Mouse (Mus musculus) MEL (cell line): ENCODE data around the gene Rsad1.

Experiments
- EP300 ChIP-seq, 2 experiments: IDR thresholded peaks; 2 replicates each; pipeline ENCODE4 v1.6.1; 2011; ENCODE audit warnings: improper control_type of control experiment in 2 of 2, low read length in 2 of 2, low read depth in 1 of 2, mild to moderate bottlenecking in 1 of 2
- GATA1 ChIP-seq: IDR thresholded peaks from 2 replicates; pipeline ENCODE4 v1.6.1; 2011; ENCODE audit warnings: low read depth, low read length, improper control_type of control experiment
- HCFC1 ChIP-seq: IDR thresholded peaks from 2 replicates; pipeline ENCODE4 v1.6.1; 2012; ENCODE audit warnings: low read depth, mild to moderate bottlenecking, inconsistent platforms, low read length, improper control_type of control experiment, moderate library complexity
- MYC ChIP-seq: IDR thresholded peaks from 2 replicates; pipeline ENCODE4 v1.6.1; 2011; ENCODE audit warnings: low read depth, mild to moderate bottlenecking, low read length, improper control_type of control experiment, moderate library complexity
- POLR2A ChIP-seq, 2 experiments: IDR thresholded peaks; 2 replicates each; pipeline ENCODE4 v1.6.1; 2011 to 2012; ENCODE audit warnings: low read length in 2 of 2, mild to moderate bottlenecking in 2 of 2, control low read depth in 1 of 2, improper control_type of control experiment in 1 of 2, low read depth in 1 of 2, moderate library complexity in 1 of 2; ENCODE audit not compliant: control insufficient read depth in 1 of 2, insufficient read depth in 1 of 2, poor library complexity in 1 of 2
- POLR2AphosphoS5 ChIP-seq: IDR thresholded peaks from 2 replicates; pipeline ENCODE4 v1.6.1; 2012; ENCODE audit warnings: low read depth, borderline replicate concordance, mild to moderate bottlenecking, inconsistent platforms, low read length, moderate library complexity, mixed read lengths
- SIN3A ChIP-seq: IDR thresholded peaks from 2 replicates; pipeline ENCODE4 v1.6.1; 2012; ENCODE audit warnings: low read length, improper control_type of control experiment, inconsistent platforms
- SMC3 ChIP-seq: IDR thresholded peaks from 2 replicates; pipeline ENCODE4 v1.6.1; 2011; ENCODE audit warnings: low read depth, low read length, improper control_type of control experiment
- TAL1 ChIP-seq: IDR thresholded peaks from 2 replicates; pipeline ENCODE4 v1.6.1; 2012; ENCODE audit warnings: mild to moderate bottlenecking, inconsistent platforms, low read length, moderate library complexity, mixed read lengths
- ZMIZ1 ChIP-seq: IDR thresholded peaks from 2 replicates; pipeline ENCODE4 v1.6.1; 2012; ENCODE audit warnings: low read depth, mild to moderate bottlenecking, inconsistent platforms, low read length, improper control_type of control experiment, moderate library complexity

GRCm38 (mm10) chr11:94546381-94546780 is 2.7 kb downstream of the Rsad1 start:
- no peak for TF ChIP-seq POLR2AphosphoS5
- no peak for TF ChIP-seq GATA1
- no peak for TF ChIP-seq HCFC1
- TF ChIP-seq SIN3A, result no peak
- TF ChIP-seq SMC3, result no peak
- TF ChIP-seq EP300 (IDR thresholded peaks at IDR 0.05; ENCODE audit: low read depth in 1 of 2, low read length in 2 of 2), result no peak
- TF ChIP-seq POLR2A (IDR thresholded peaks at IDR 0.05; ENCODE audit: control insufficient read depth in 1 of 2, insufficient read depth in 1 of 2, low read depth in 1 of 2, low read length in 2 of 2, poor library complexity in 1 of 2), result no peak
- no peak for TF ChIP-seq TAL1
- TF ChIP-seq ZMIZ1, result no peak
- TF ChIP-seq MYC, result no peak
